Mouse (Mus musculus): ENCODE data around the gene Rab1b.
"Not testable (repeated sequence)": the region's sequence is repeated elsewhere in the genome, so short reads cannot be mapped to it uniquely, and the experiment has no call there.

GRCm38 (mm10) chr19:5086533-5086932 lies 20.3 kb downstream of the Rab1b start:
- TF ChIP-seq CTCF (IDR thresholded peaks at IDR 0.05; ENCODE audit: low read depth, low read length); GATA1 (IDR thresholded peaks at IDR 0.05; ENCODE audit: borderline replicate concordance, low read length); POLR2AphosphoS5 (IDR thresholded peaks at IDR 0.05; ENCODE audit: insufficient replicate concordance, low read depth, low read length); TAL1 (conservative IDR thresholded peaks at IDR 0.05; ENCODE audit: low read depth, low read length): not testable (repeated sequence)

All from G1E (cell line).